Mouse (Mus musculus) MEL (cell line): ENCODE data around the gene Gm16427. TPM values are rescaled to one million over a fixed set of nuclear protein-coding genes. Genes with fewer than 3 reads are reported as not detected.
"Not testable (repeated sequence)": the region's sequence is repeated elsewhere in the genome, so short reads cannot be mapped to it uniquely, and the experiment has no call there.

Source experiments
- DNase-seq: peaks from one replicate; pipeline ENCODE4 v3.0.0; 2011; ENCODE audit warnings: low read depth, low spot score
- H3K27ac ChIP-seq: 2 replicates; pipeline ENCODE4 v1.5.1; 2012; ENCODE audit warnings: low read depth, mild to moderate bottlenecking, control low read depth, low read length, moderate library complexity; ENCODE audit not compliant: control insufficient read depth
- H3K27me3 ChIP-seq, 2 experiments: fragments of 150-350 bp in 1 of 2; sonication (generic) in 1 of 2; 2 replicates each; pipeline ENCODE4 v1.6.1; 2012; ENCODE audit warnings: low read length in 2 of 2, mild to moderate bottlenecking in 2 of 2, improper control_type of control experiment in 1 of 2, moderate library complexity in 1 of 2; ENCODE audit not compliant: insufficient read depth in 2 of 2, control insufficient read depth in 1 of 2
- H3K36me3 ChIP-seq, 2 experiments: 2 replicates each; pipeline ENCODE4 v1.6.1; 2012 to 2014; ENCODE audit warnings: low read length in 2 of 2, improper control_type of control experiment in 1 of 2, inconsistent platforms in 1 of 2, mild to moderate bottlenecking in 1 of 2; ENCODE audit not compliant: insufficient read depth in 2 of 2, control insufficient read depth in 1 of 2
- H3K4me1 ChIP-seq, 2 experiments: fragments of 150-350 bp in 1 of 2; sonication (generic) in 1 of 2; 2 replicates each; pipeline ENCODE4 v1.6.1; 2012; ENCODE audit warnings: low read length in 2 of 2, improper control_type of control experiment in 1 of 2, mild to moderate bottlenecking in 1 of 2; ENCODE audit not compliant: insufficient read depth in 2 of 2, control insufficient read depth in 1 of 2
- H3K4me3 ChIP-seq, 2 experiments: fragments of 150-350 bp in 1 of 2; sonication (generic) in 1 of 2; 2 replicates each; pipeline ENCODE4 v1.5.1; 2012; ENCODE audit warnings: low read depth in 2 of 2, low read length in 2 of 2, mild to moderate bottlenecking in 2 of 2, moderate library complexity in 2 of 2, control low read depth in 1 of 2, improper control_type of control experiment in 1 of 2; ENCODE audit not compliant: control insufficient read depth in 1 of 2, insufficient read depth in 1 of 2
- H3K79me2 ChIP-seq: 2 replicates; pipeline ENCODE4 v1.6.1; 2012; ENCODE audit warnings: mild to moderate bottlenecking, low read length, moderate library complexity; ENCODE audit not compliant: control insufficient read depth, poor library complexity, insufficient read depth
- H3K9ac ChIP-seq: 2 replicates; pipeline ENCODE4 v1.6.1; 2012; ENCODE audit warnings: low read depth, mild to moderate bottlenecking, control low read depth, low read length, moderate library complexity; ENCODE audit not compliant: control insufficient read depth, poor library complexity, severe bottlenecking
- H3K9me3 ChIP-seq: fragments of 150-350 bp; sonication (generic); replicated peaks from 2 replicates; pipeline ENCODE4 v1.6.1; 2012; ENCODE audit warnings: mild to moderate bottlenecking, low read length, improper control_type of control experiment, moderate library complexity; ENCODE audit not compliant: insufficient read depth
- polyA plus RNA-seq, 2 experiments: library from polyadenylated mRNA; stranded (reverse) in 1 of 2; unstranded in 1 of 2; fragments of >175 nt in 1 of 2; fragments of >200 nt in 1 of 2; gene quantifications; 2 replicates each; pipeline versions ENCODE4 v1.2.1 to v1.2.4; 2012; ENCODE audit warnings: low replicate concordance in 2 of 2, low read depth in 1 of 2; ENCODE audit not compliant: insufficient read length in 2 of 2, insufficient read depth in 1 of 2, missing spikeins in 1 of 2
- total RNA-seq: library from RNA; depleted of rRNA; stranded (reverse); fragments of 300-350 nt; gene quantifications from 2 replicates; pipeline ENCODE4 v1.2.3, GENCODE M21; 2012; rRNA removed

Gene Gm16427
- total RNA-seq (not detected in 2 replicates), polyA plus RNA-seq (not detected)

GRCm38 (mm10) chr5:93540100-93540499 is at the start of gene Gm16427:
TSS of gene Gm16427 (minus strand) at chr5:93540200.
- not testable (repeated sequence) for H3K4me1 ChIP-seq, H3K9me3 ChIP-seq, H3K27me3 ChIP-seq, H3K27ac ChIP-seq, DNase-seq, H3K4me3 ChIP-seq, H3K9ac ChIP-seq, H3K79me2 ChIP-seq, H3K36me3 ChIP-seq

Other genes starting within 250 kb of the Gm16427 start
- not detected in 2 replicates for gene C87414, start 131.4 kb upstream of the Gm16427 start, total RNA-seq
- gene C87414, start 131.4 kb upstream of the Gm16427 start, polyA plus RNA-seq = not detected